Mouse (Mus musculus): ENCODE measurements around the gene Sept4. TPM values are rescaled to one million over a fixed set of nuclear protein-coding genes. Genes with fewer than 3 reads are reported as not detected.

Sept4 gene
- polyA plus RNA-seq, 1 experiment from 2014 or later = 22.2 TPM

DNA sequence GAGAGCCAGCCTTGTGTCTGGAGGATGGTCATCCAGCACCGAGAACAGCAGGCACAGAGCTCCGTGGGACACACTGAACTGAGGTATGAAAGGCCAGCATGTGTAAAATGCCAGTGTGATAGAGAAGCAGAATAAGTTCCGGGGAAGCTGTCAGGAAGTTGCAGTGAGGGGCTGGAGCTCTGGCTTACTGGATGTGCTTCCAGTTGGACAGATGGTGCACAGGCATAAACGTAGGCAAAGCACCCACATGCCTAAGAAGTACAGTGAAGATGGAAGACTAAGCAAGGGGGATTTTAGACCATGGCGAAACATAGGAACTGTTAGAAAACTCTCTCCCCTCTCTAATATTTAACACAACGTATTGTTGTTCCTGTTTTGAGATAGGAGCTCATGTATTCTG is 7.5 kb upstream of the Sept4 start:
- H3K4me1 ChIP-seq = no peaks in the 10 kb centered on the region
- H3K36me3 ChIP-seq = no peaks in the 10 kb centered on the region
- 75% methylated on average over 6 of the region's 6 CpGs for WGBS
- no peaks in the 10 kb centered on the region for H3K9me3 ChIP-seq
- H3K4me2 ChIP-seq (replicated peaks) = no peak overlapping the region
- ATAC-seq (replicated peaks) = no peak
- H3K4me3 ChIP-seq = no peak overlapping the region
- H3K27me3 ChIP-seq = no peaks in the 10 kb centered on the region
- no peak overlapping the region for H3K27ac ChIP-seq (replicated peaks)
- H3K9ac ChIP-seq (replicated peaks) = no peak overlapping the region

- Histone ChIP-seq H3K9ac (replicated peaks) (no peak within 1 kb of the TSS), H3K4me2 (replicated peaks) (no peak within 1 kb of the TSS), H3K27ac (replicated peaks) (no peak within 1 kb of the TSS), H3K4me1 (no peaks in the 10 kb centered on the region), H3K27me3 (no peaks in the 10 kb centered on the region), H3K4me3 (no peak within 1 kb of the TSS), H3K36me3 (no peaks in the 10 kb centered on the region), H3K9me3 (no peaks in the 10 kb centered on the region)
- ATAC-seq (replicated peaks) = no peak
- WGBS = 79% methylated on average over 3 of the region's 3 CpGs
Measured at GRCm38 (mm10) chr11:87566501-87566900, 2.2 kb upstream of the Sept4 start, which contains the start of gene Gm11492. Gene Gm11492 (plus strand): TSS chr11:87566653.

- Histone ChIP-seq H3K4me3 (no peak overlapping the region), H3K4me1 (no peaks in the 10 kb centered on the region), H3K27ac (replicated peaks) (no peak overlapping the region), H3K9ac (replicated peaks) (no peak overlapping the region), H3K4me2 (replicated peaks) (no peak overlapping the region), H3K27me3 (no peaks in the 10 kb centered on the region), H3K9me3 (no peaks in the 10 kb centered on the region), H3K36me3 (no peaks in the 10 kb centered on the region)
- ATAC-seq (replicated peaks) = no peak
- 84% methylated on average over 5 of the region's 5 CpGs for WGBS
Measured at GRCm38 (mm10) chr11:87570743-87571142, 2.0 kb downstream of the Sept4 start.

DNA sequence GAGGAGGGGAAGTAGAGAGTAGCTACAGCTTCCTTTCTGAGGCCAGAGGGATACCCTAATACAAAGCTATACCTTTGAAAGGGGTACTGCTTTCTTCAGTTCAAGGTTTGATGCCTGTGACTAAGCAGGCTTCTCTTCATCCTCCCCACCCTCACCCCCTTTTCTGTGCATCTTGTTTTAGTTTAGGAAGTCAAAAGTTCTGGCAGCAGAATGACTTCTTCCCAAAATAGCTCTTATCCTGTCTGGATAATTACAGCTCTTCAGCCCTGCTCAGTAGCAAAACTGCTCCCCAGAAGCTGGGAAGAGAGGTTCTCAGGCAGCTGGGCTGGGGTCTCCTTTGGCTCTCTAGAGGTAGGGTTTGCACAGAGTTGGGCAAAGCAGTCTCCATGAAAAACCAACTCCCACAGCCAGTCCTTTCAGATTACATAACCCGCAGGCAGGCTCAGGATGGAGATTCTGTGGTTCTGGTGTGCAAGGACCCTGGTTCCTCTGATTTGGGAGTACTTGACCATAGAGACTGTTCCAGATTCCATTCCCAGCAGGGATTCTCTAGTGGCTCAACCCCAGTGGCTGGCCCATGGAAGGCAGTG is 2.8 kb downstream of the Sept4 start:
- H3K27me3 ChIP-seq = no peaks in the 10 kb centered on the region
- H3K9me3 ChIP-seq = no peaks in the 10 kb centered on the region
- H3K36me3 ChIP-seq = no peaks in the 10 kb centered on the region
- H3K4me2 ChIP-seq (replicated peaks) = no peak overlapping the region
- H3K9ac ChIP-seq (replicated peaks) = no peak overlapping the region
- ATAC-seq (replicated peaks) = no peak
- no peak overlapping the region for H3K4me3 ChIP-seq
- 88% methylated on average over 1 of the region's 1 CpGs for WGBS
- no peaks in the 10 kb centered on the region for H3K4me1 ChIP-seq
- no peak overlapping the region for H3K27ac ChIP-seq (replicated peaks)

- Histone ChIP-seq H3K9ac (replicated peaks) (no peak overlapping the region), H3K4me1 (peaks cover 14% of the 10 kb centered on the region), H3K4me2 (replicated peaks) (no peak overlapping the region), H3K27me3 (no peaks in the 10 kb centered on the region), H3K36me3 (no peaks in the 10 kb centered on the region), H3K9me3 (no peaks in the 10 kb centered on the region), H3K4me3 (no peak overlapping the region), H3K27ac (replicated peaks) (no peak overlapping the region)
- WGBS = 77% methylated on average over 7 of the region's 7 CpGs
- ATAC-seq (replicated peaks) = no peak
Measured at GRCm38 (mm10) chr11:87573751-87574150, 5.0 kb downstream of the Sept4 start.

- Histone ChIP-seq H3K4me3 (no peak overlapping the region), H3K36me3 (no peaks in the 10 kb centered on the region), H3K4me2 (replicated peaks) (no peak overlapping the region), H3K9me3 (no peaks in the 10 kb centered on the region), H3K27ac (replicated peaks) (no peak overlapping the region), H3K9ac (replicated peaks) (no peak overlapping the region), H3K27me3 (no peaks in the 10 kb centered on the region), H3K4me1 (peaks cover 15% of the 10 kb centered on the region)
- ATAC-seq (replicated peaks) = no peak
- 80% methylated on average over 21 of the region's 21 CpGs for WGBS
Measured at GRCm38 (mm10) chr11:87574520-87575180, 5.9 kb downstream of the Sept4 start.

GRCm38 (mm10) chr11:87577601-87578248 is 9.0 kb downstream of the Sept4 start:
- peaks cover 15% of the 10 kb centered on the region for H3K4me1 ChIP-seq
- no peaks in the 10 kb centered on the region for H3K36me3 ChIP-seq
- no peak for ATAC-seq (replicated peaks)
- H3K9me3 ChIP-seq = no peaks in the 10 kb centered on the region
- H3K27me3 ChIP-seq = no peaks in the 10 kb centered on the region
- peak overlapping the region; percentile 98 for H3K4me2 ChIP-seq (replicated peaks)
- H3K9ac ChIP-seq (replicated peaks) = peak overlapping the region; percentile 65
- WGBS = 12% methylated on average over 6 of the region's 6 CpGs
- H3K27ac ChIP-seq (replicated peaks) = no peak overlapping the region
- H3K4me3 ChIP-seq = peak overlapping the region; percentile 66

DNA sequence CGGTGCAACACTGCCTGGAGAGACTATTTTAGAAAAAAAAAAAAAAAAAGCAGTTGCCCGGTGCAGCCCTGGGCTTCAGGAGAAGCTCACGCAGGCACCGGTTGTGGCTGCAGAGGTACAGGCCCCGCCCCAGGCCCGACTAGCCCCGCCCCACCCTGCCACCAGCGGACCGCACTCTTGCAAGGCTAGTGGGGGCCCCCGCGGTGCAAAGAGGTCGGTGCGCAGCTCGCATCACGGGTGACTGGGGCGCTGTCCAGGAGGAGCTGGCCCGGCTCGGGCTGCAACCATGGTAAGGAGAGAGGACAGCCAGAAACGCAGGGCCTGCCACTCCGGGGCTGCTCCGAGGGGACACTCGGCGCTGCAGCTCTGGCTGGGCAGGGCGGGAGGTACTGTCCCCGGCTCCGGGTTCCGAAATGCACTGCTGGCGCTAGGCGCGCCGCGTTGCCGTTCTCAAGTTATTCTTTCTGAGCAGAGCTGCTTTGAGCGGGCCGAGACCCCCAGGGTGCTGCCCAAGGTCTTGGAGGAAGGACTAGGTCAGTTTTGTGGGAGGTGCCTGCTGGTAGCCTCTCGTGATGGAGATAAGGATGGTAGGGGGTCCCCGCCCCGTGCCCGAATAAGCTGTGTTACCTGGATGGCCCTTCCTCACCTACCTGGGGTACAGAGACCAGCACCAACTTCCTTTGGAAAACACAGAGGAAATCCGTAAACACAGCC is 9.7 kb downstream of the Sept4 start:
- under 1% methylated on average over 40 of the region's 40 CpGs for WGBS
- Histone ChIP-seq H3K4me3 (peak overlapping the region; percentile 66), H3K36me3 (no peaks in the 10 kb centered on the region), H3K27ac (replicated peaks) (peak overlapping the region; percentile 15; the same call in 1 of the 2 replicates), H3K4me2 (replicated peaks) (peak overlapping the region; percentile 98), H3K9me3 (no peaks in the 10 kb centered on the region), H3K9ac (replicated peaks) (peak overlapping the region; percentile 65), H3K4me1 (peaks cover 15% of the 10 kb centered on the region), H3K27me3 (no peaks in the 10 kb centered on the region)
- peak; percentile 76 for ATAC-seq (replicated peaks)

GRCm38 (mm10) chr11:87578963-87579601 is 10.4 kb downstream of the Sept4 start:
- Histone ChIP-seq H3K9ac (replicated peaks) (peak overlapping the region; percentile 65; the same call in 1 of the 2 replicates), H3K27ac (replicated peaks) (peak overlapping the region; percentile 15; the same call in 1 of the 2 replicates), H3K9me3 (no peaks in the 10 kb centered on the region), H3K4me1 (peaks cover 15% of the 10 kb centered on the region), H3K4me2 (replicated peaks) (peak overlapping the region; percentile 98), H3K36me3 (no peaks in the 10 kb centered on the region), H3K27me3 (no peaks in the 10 kb centered on the region), H3K4me3 (peak overlapping the region; percentile 66)
- 12% methylated on average over 10 of the region's 10 CpGs for WGBS
- ATAC-seq (replicated peaks) = peak; percentile 66

GRCm38 (mm10) chr11:87579713-87580112 is 11.0 kb downstream of the Sept4 start:
- Histone ChIP-seq H3K36me3 (no peaks in the 10 kb centered on the region), H3K4me1 (peaks cover 15% of the 10 kb centered on the region), H3K9me3 (no peaks in the 10 kb centered on the region), H3K9ac (replicated peaks) (no peak overlapping the region), H3K27ac (replicated peaks) (no peak overlapping the region), H3K4me2 (replicated peaks) (no peak overlapping the region), H3K27me3 (no peaks in the 10 kb centered on the region), H3K4me3 (no peak overlapping the region)
- ATAC-seq (replicated peaks) = no peak
- WGBS = 36% methylated on average over 1 of the region's 1 CpGs

DNA sequence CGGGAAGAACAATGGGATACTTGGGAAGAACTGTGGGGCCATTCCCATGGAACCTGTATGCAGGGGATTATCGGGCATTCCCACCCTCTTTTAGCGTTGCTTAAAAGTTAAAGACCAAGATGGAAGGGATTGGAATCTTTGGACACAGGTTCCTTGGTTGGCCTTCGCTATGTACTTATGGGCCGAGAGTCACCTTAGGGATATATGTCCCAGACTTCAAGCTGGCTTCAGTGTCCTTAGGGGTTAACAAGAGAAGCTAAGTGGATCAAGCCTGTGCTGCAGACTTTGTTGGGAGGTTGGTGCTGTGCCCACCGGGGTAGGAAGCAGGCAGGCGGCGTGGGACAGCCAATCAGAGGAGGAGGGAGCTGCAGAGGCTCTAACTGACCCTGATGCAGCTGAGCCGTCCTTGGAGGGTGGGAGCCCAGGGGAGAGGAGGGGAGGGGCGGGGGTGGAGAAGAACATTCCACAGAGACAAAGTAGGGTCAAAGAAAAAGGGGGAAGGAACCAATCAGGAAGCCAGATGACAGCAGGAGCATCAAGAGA is 11.9 kb downstream of the Sept4 start:
- ATAC-seq (replicated peaks) = no peak
- H3K9me3 ChIP-seq = no peaks in the 10 kb centered on the region

More for the DNA sequence above, 11.9 kb downstream of the Sept4 start:
- 41% methylated on average over 10 of the region's 10 CpGs for WGBS
- Histone ChIP-seq H3K9ac (replicated peaks) (no peak overlapping the region), H3K27ac (replicated peaks) (no peak overlapping the region), H3K36me3 (no peaks in the 10 kb centered on the region), H3K27me3 (no peaks in the 10 kb centered on the region), H3K4me1 (peaks cover 15% of the 10 kb centered on the region), H3K4me2 (replicated peaks) (no peak overlapping the region), H3K4me3 (no peak overlapping the region)
